Mouse (Mus musculus): ENCODE results near the gene Olfr513. TPM values are rescaled to one million over a fixed set of nuclear protein-coding genes. Genes with fewer than 3 reads are reported as not detected.

The Olfr513 gene
- not detected in 2 replicates for polyA plus RNA-seq (2015; fragmentation: Nextera tagmentation; extraction: Ambion mirVana)

DNA sequence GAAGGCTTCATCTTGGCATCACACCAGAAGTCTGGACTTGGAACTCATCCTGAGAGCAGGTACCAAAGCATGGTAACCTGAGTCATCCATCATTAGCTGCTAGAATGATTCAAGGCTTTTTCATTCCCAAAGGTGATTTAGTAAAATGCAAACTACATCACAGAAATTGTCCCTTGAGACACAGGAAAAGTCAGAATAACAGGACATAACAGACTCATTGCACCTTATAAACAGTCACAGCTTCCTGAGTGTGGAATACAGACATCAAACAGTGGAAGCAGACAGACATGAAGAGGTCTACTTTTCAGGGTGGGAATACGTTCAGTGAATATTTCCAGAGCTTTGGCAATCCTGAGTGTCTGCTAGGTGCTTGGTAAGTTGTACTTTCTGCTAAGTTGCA is at the start of gene Olfr513:
TSS of gene Olfr513 (plus strand) at position 301 of the 400 bp plus-strand sequence.
- whole genome bisulfite sequencing: 58% methylated on average over 1 of the region's 1 CpGs
- Histone ChIP-seq H3K9ac (no peak within 1 kb of the TSS), H3K4me2 (replicated peaks) (no peak within 1 kb of the TSS), H3K27ac (no peak within 1 kb of the TSS), H3K9me3 (no peaks in the 10 kb centered on the region), H3K36me3 (no peaks in the 10 kb centered on the region), H3K4me1 (no peaks in the 10 kb centered on the region), H3K4me3 (no peak within 1 kb of the TSS), H3K27me3 (no peaks in the 10 kb centered on the region)
- no peak for ATAC-seq (ENCODE audit: low FRiP score, low read depth)

DNA sequence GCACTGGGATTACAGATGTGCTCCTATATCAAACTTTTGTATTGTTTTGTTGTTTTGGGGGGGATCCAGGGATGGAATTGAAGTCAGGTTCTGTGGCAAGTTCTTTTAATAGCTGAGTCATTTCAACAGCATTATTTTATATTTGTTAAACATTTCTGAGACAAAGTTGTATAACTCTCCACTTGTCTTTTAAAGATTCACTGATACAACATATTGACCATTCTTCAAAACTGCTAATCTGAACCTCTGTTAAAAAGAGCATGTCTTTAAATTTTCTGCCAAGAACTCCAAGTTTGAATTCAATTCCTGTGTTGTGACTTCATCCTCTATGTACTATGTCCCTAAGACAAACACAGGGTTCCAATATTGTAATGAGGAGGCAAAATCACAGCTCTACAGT is 37.8 kb upstream of the Olfr513 start, which contains the start of gene Olfr512:
TSS of gene Olfr512 (plus strand) at position 301 of the 400 bp plus-strand sequence.
- Histone ChIP-seq H3K27ac (no peak within 1 kb of the TSS), H3K9me3 (no peaks in the 10 kb centered on the region), H3K9ac (no peak within 1 kb of the TSS), H3K36me3 (no peaks in the 10 kb centered on the region), H3K27me3 (no peaks in the 10 kb centered on the region), H3K4me1 (no peaks in the 10 kb centered on the region), H3K4me3 (no peak within 1 kb of the TSS), H3K4me2 (replicated peaks) (no peak within 1 kb of the TSS)
- no peak for ATAC-seq (ENCODE audit: low FRiP score, low read depth)

DNA sequence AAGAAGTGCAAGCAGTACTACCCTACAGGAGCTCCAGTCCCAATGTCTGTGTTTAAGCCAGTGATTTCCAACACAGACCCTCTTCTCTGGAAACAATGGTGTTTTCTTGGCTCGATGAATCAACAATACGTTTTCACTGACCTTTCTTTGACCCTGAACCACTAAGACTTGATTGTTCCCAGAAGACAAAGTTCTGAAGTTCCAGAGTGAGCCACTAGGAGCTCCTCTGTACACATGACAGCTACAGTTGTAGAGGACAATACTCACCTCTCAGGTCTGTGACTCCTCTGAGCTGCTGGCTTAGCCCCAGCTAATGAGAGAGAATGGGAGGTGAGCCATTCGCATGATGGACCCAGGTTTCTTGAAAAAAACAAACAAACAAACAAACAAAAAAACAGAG is 9.6 kb downstream of the Olfr513 start:
- H3K9me3 ChIP-seq: no peaks in the 10 kb centered on the region
- no peak overlapping the region for H3K9ac ChIP-seq
- no peak overlapping the region for H3K4me3 ChIP-seq
- no peak for ATAC-seq (ENCODE audit: low FRiP score, low read depth)
- H3K27ac ChIP-seq: no peak overlapping the region
- no peaks in the 10 kb centered on the region for H3K36me3 ChIP-seq
- H3K4me1 ChIP-seq: peaks cover 3% of the 10 kb centered on the region; the same call in 1 of the 2 replicates
- H3K27me3 ChIP-seq: no peaks in the 10 kb centered on the region
- WGBS: 35% methylated on average over 3 of the region's 3 CpGs
- no peak overlapping the region for H3K4me2 ChIP-seq (replicated peaks)

DNA sequence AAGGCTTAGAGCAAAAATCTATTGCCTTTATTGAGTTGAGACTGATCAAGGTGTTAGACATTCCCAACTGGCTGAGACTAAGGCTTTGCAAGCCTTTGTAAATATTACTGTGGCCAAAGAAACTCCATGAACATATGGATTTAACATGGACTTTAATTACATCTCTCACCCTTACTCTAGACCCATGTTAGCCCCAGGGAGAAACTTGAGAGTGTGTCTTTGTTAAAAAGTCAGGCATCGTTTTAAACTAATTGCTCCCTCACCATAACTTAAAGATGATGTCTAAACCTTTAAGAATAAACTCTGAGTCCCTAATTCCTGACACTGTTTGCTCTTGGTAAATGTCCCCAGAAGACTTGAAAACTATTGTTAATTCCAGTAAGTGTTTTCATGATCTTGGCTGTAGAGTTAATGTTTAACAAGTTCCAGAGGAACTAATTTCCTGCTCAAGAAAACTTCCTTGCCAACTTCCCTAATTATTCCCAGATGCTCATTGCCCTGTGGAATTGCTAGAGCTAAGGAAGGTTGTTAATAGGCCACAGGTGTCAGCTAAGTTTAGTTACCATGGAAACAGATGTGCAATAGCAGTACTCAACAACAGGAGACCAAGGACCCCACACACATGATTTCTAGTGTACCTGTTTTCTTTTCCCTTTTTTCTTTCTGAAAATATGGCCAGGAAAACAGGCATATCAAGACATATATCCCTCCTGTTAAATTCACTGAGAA is 46.6 kb downstream of the Olfr513 start:
- Histone ChIP-seq H3K27ac (peak overlapping the region; percentile 28; the same call in 1 of the 2 replicates), H3K27me3 (no peaks in the 10 kb centered on the region), H3K4me2 (replicated peaks) (no peak overlapping the region), H3K9me3 (no peaks in the 10 kb centered on the region), H3K36me3 (no peaks in the 10 kb centered on the region), H3K4me1 (peaks cover 11% of the 10 kb centered on the region), H3K9ac (no peak overlapping the region), H3K4me3 (no peak overlapping the region)
- ATAC-seq (ENCODE audit: low FRiP score, low read depth): peak; percentile 93
- 2% methylated on average over 1 of the region's 1 CpGs for WGBS

Other genes starting within 250 kb of the Olfr513 start
- gene Olfr502, start 225.9 kb upstream of the Olfr513 start, polyA plus RNA-seq (2015; fragmentation: Nextera tagmentation; extraction: Ambion mirVana): not detected in 2 replicates
- not detected in 2 replicates for gene Olfr503, start 206.4 kb upstream of the Olfr513 start, polyA plus RNA-seq (2015; fragmentation: Nextera tagmentation; extraction: Ambion mirVana)
- gene Olfr504, start 185.2 kb upstream of the Olfr513 start, polyA plus RNA-seq (2015; fragmentation: Nextera tagmentation; extraction: Ambion mirVana): not detected in 2 replicates
- not detected in 2 replicates for gene Olfr506, start 140.2 kb upstream of the Olfr513 start, polyA plus RNA-seq (2015; fragmentation: Nextera tagmentation; extraction: Ambion mirVana)
- not detected in 2 replicates for gene Olfr507, start 129.2 kb upstream of the Olfr513 start, polyA plus RNA-seq (2015; fragmentation: Nextera tagmentation; extraction: Ambion mirVana)
- gene Olfr508, start 121.0 kb upstream of the Olfr513 start, polyA plus RNA-seq (2015; fragmentation: Nextera tagmentation; extraction: Ambion mirVana): not detected in 2 replicates
- 0.05 and 0.09 TPM in 2 replicates for gene Olfr509, start 99.1 kb upstream of the Olfr513 start, polyA plus RNA-seq (2015; fragmentation: Nextera tagmentation; extraction: Ambion mirVana)
- not detected in 2 replicates for gene Olfr510, start 84.6 kb upstream of the Olfr513 start, polyA plus RNA-seq (2015; fragmentation: Nextera tagmentation; extraction: Ambion mirVana)
- gene Olfr512, start 37.7 kb upstream of the Olfr513 start, polyA plus RNA-seq (2015; fragmentation: Nextera tagmentation; extraction: Ambion mirVana): not detected in 2 replicates
- not detected in 2 replicates for gene Olfr514, start 75.0 kb downstream of the Olfr513 start, polyA plus RNA-seq (2015; fragmentation: Nextera tagmentation; extraction: Ambion mirVana)
- not detected in 2 replicates for gene Olfr516, start 99.6 kb downstream of the Olfr513 start, polyA plus RNA-seq (2015; fragmentation: Nextera tagmentation; extraction: Ambion mirVana)
- gene Olfr517, start 121.4 kb downstream of the Olfr513 start, polyA plus RNA-seq (2015; fragmentation: Nextera tagmentation; extraction: Ambion mirVana): not detected in 2 replicates
- gene Olfr518, start 134.0 kb downstream of the Olfr513 start, polyA plus RNA-seq (2015; fragmentation: Nextera tagmentation; extraction: Ambion mirVana): not detected in 2 replicates
- not detected in 2 replicates for gene Olfr519, start 143.4 kb downstream of the Olfr513 start, polyA plus RNA-seq (2015; fragmentation: Nextera tagmentation; extraction: Ambion mirVana)
- gene Nlrp10, start 179.2 kb downstream of the Olfr513 start, polyA plus RNA-seq (2015; fragmentation: Nextera tagmentation; extraction: Ambion mirVana): 0.38 and 0.57 TPM in 2 replicates
- 89.8 and 97.5 TPM in 2 replicates for gene Eif3f, start 183.4 kb downstream of the Olfr513 start, polyA plus RNA-seq (2015; fragmentation: Nextera tagmentation; extraction: Ambion mirVana)
- 3.4 and 4.1 TPM in 2 replicates for gene Tub, start 199.4 kb downstream of the Olfr513 start, polyA plus RNA-seq (2015; fragmentation: Nextera tagmentation; extraction: Ambion mirVana)